Mouse (Mus musculus): ENCODE measurements around the gene Mrpl45.
A peak's percentile ranks its signal among the peaks of the same experiment; 100 is the strongest.
"Not testable (repeated sequence)": the region's sequence is repeated elsewhere in the genome, so short reads cannot be mapped to it uniquely, and the experiment has no call there.

Mrpl45 gene

GRCm38 (mm10) chr11:97315504-97316503, at the start of gene Mrpl45:
Gene Mrpl45, plus strand, starts transcription at chr11:97315716.
- DNase-seq (ENCODE audit: low spot score in 2 of 2), result peak; percentile 96 to 97

DNA sequence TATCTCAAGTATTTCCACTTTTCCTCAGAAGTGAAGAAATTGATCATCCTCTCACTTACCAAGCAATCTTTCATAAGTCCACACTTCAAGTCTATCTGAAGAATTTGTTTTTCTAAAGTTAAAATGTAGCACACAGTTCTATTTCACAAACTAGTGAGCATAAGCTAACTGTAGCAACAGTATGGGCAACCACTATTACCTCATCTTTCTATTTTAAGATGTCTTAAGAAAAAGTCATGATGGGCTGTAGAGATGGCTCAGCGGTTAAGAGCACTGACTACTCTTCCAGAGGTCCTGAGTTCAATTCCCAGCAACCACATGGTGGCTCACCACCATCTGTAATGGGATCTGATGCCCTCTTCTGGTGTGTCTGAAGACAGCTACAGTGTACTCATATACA, 49.0 kb upstream of the Mrpl45 start:
- not testable (repeated sequence) for DNase-seq (ENCODE audit: low spot score in 2 of 2)

GRCm38 (mm10) chr11:97270004-97270403, 45.5 kb upstream of the Mrpl45 start:
- not testable (repeated sequence) for DNase-seq (ENCODE audit: low spot score in 2 of 2)

- DNase-seq (ENCODE audit: low spot score in 2 of 2), result no peak
Measured at GRCm38 (mm10) chr11:97272835-97273234, 42.7 kb upstream of the Mrpl45 start.

DNA sequence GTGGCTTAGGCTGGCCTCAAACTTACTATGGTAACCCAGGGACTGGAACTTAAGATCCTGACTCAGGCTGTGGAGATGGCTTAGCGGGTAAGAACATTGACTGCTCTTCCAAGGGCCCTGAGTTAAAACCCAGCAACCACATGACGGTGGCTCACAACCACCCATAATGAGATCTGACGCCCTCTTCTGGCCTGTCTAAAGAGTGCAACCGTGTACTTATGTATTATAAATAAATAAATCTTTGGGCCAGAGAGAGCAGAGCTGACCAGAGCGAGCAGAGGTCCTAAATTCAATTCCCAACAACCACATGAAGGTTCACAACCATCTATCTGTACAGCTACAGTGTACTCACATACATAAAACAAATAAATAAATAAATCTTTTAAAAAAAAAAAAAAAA, 41.9 kb upstream of the Mrpl45 start:
- no peak for DNase-seq (ENCODE audit: low spot score in 2 of 2)

- DNase-seq (ENCODE audit: low spot score in 2 of 2), result not testable (repeated sequence)
Measured at GRCm38 (mm10) chr11:97274947-97275346, 40.6 kb upstream of the Mrpl45 start.

DNA sequence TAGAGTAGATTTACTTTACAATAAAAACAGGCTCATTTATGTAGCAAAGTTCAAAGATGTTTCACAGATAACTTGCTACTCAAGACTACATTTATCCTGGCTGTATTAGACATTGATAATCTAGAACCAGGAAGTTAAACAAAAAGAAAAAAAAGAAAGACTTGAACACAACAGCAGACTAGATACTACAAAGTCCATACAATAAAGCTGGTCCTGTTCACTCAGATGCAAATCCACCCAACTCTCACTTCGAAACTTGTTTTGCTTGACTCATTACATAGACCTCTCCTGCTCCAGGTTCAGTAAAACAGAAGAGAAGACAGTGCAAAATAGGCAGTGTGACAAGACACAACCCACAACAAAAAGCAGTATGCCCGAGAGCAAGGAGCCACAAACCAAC, 40.2 kb upstream of the Mrpl45 start:
- no peak for DNase-seq (ENCODE audit: low spot score in 2 of 2)

GRCm38 (mm10) chr11:97276019-97276418, 39.5 kb upstream of the Mrpl45 start:
- no peak for DNase-seq (ENCODE audit: low spot score in 2 of 2)

- no peak for DNase-seq (ENCODE audit: low spot score in 2 of 2)
Measured at GRCm38 (mm10) chr11:97277166-97277565, 38.4 kb upstream of the Mrpl45 start.

DNA sequence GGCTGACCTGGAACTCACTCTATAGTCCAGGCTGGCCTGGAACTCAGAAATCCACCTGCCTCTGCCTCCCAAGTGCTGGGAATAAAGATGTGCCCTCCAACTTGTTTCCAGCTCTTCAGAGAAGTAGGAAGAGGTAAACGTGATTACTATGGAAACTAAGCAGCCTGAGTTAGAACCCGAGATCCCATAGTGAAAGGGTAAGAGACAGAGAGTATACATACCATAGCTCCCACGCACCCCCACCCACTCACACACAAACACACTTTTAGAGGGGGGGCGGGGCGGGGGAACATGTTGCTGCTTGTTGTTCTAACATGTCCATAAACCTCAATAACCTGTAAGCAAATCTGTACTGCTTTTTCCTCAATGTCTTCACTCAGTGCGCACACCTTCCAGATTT, 37.1 kb upstream of the Mrpl45 start:
- DNase-seq (ENCODE audit: low spot score in 2 of 2), result no peak

DNA sequence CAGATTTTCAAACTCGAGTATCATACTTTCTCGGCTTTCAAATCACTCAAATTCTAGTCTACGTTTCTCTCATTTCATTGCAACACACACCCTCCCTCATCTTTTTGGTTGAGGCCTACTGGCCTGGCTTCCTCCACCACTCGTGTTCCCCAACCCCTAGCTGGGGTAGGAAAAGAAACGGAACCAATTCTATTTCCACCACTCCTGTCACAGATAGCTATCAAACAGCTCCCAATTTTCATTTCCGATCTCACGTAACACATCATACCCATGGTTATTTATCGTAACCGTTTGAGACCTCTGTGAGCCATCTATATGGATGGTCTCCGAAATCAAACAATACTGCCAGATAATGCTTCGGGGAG, 36.5 kb upstream of the Mrpl45 start:
- no peak for DNase-seq (ENCODE audit: low spot score in 2 of 2)

GRCm38 (mm10) chr11:97279405-97280215, 35.9 kb upstream of the Mrpl45 start:
- peak; percentile 36 to 37 for DNase-seq (ENCODE audit: low spot score in 2 of 2)

DNA sequence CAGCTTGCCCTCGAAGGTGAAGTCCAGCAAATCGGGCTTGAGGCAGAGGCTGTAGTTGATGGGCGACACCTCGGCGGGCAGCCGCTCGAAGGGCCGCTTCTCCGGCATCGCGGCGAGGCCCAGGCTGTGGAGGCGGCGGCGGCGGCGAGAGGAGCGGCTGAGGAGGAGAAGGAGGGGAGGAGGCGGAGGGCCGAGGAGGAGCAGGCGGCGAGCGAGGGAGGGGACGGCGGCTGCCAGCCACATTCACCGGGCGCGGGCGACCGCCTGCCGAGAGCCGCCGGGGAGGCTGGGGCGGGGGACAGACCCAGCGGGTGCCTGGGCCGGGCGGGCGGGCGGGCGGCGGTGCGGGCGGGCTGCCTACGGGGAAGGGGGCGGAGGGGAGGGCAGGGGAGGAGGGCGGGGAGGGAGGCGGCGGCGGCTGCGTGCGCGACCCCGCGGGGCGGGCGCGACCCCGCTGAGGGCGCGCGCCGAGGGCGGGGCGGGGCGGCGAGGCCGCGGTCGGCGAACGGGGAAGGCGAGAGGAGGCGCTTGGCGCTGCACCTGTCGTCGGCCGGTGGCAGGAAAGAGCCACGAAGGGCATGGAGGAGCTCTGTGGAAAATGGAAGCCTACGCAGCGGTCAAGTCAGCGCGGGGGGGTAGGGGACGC, 35.2 kb upstream of the Mrpl45 start, which contains the start of gene Npepps:
Gene Npepps (minus strand): TSS at position 423 of the 646 bp plus-strand sequence.
- peak; percentile 36 to 45 for DNase-seq (ENCODE audit: low spot score in 2 of 2)

- DNase-seq (ENCODE audit: low spot score in 2 of 2), result no peak
Measured at GRCm38 (mm10) chr11:97282179-97282578, 33.3 kb upstream of the Mrpl45 start.

DNA sequence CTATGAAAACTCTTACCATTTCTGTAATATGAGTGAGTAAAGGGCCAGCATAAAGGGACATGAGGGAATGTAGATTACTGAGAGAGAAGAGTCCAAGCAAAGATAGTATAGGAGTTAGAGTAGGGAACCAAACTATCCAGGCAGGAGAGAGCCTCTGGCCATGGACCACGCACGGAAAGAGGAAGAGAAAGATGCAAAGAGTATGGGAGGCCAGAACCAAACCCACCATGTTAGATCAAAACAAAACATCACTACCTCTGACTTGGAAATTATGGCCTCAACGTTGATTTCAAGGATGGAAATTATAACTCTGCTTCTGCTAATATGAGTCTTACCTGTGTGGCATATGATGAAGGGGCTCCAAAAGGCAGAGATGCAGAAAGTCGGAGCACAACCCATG, 30.7 kb upstream of the Mrpl45 start:
- DNase-seq (ENCODE audit: low spot score in 2 of 2), result no peak

- no peak for DNase-seq (ENCODE audit: low spot score in 2 of 2)
Measured at GRCm38 (mm10) chr11:97285852-97286775, 29.4 kb upstream of the Mrpl45 start.

- no peak for DNase-seq (ENCODE audit: low spot score in 2 of 2)
Measured at GRCm38 (mm10) chr11:97286973-97287372, 28.5 kb upstream of the Mrpl45 start.

DNA sequence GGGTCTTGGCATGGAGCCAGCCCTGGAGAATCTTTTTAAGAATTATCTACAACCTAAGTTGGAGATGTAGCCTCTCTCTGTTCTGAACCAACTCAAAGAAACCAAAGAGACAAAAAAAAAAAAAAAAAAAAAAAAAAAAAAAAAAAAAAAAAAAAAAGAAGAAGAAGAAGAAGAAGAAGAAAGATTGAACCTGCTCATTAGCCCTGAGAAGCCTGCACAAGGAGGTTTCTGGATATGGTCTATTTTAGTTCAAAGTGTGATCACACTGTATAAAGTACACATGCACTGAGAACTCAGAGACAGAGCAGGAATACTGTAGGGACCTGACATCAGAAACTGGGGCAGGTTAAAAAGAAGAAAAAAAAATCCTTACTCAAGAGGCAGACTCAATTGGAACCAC, 27.9 kb upstream of the Mrpl45 start:
- no peak for DNase-seq (ENCODE audit: low spot score in 2 of 2)

DNA sequence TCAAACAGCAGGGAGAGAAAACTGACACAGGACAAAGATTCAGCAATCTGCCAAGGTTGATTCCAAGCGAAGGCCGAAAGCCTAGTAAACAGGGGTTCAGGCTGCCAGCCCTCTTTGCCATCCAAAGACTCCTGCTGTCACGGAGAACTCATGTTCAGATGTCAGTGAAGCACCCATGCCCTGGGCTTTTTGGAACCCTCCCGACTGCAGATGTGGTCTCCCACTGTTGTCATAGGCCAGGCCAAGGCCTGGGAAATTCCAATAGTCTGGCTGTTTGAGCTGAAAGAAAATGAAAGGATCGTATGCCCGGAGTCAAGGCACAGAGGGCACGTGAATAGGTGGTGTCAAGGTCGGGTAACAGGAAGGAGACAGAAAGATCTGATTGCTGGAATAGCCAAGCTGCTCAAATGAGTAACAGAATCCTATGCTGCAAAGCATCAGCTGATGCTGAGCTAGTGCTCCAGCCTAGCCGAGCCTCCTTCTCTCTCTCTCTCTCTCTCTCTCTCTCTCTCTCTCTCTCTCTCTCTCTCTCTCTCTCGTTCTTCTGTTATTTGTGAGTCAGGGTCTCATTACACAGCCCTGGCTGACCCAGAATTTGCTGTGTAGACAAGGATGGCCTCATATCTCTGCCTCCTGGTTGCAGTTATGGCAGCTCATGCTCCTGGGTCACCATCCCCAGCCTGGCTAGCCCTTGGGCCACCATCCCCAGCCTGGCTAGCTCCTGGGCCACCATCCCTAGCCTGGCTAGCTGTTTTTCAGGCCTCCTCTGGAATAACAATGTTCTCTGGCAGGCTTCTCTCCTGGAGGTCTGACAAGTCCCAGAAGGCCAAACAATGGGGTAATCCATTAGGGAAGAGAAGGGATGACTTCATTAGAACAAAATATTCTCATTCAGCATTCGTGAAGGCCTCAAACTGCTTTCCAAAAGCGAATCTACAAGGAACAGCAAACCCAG, 26.0 kb upstream of the Mrpl45 start:
- DNase-seq (ENCODE audit: low spot score in 2 of 2), result no peak

GRCm38 (mm10) chr11:97292731-97293130, 22.8 kb upstream of the Mrpl45 start:
- no peak for DNase-seq (ENCODE audit: low spot score in 2 of 2)

All from frontal cortex, postnatal 14 days (tissue).